Mouse (Mus musculus) heart, adult 18-20 months (tissue): ENCODE data around the gene H2al1h. TPM values are rescaled to one million over a fixed set of nuclear protein-coding genes. Genes with fewer than 3 reads are reported as not detected.

ENCODE experiments used
- total RNA-seq, 2 experiments: library from RNA; stranded (reverse); gene quantifications; 2 replicates each; pipeline ENCODE4 v1.2.3; 2021

Gene H2al1h
- total RNA-seq, 2 experiments from 2014 or later: not detected

Other genes starting within 250 kb of the H2al1h start
- not detected for gene H2al1a, start 22.2 kb upstream of the H2al1h start, total RNA-seq
- not detected for gene H2al1b, start 19.1 kb upstream of the H2al1h start, total RNA-seq
- not detected for gene H2al1c, start 15.8 kb upstream of the H2al1h start, total RNA-seq
- gene H2al1d, start 12.7 kb upstream of the H2al1h start, total RNA-seq: not detected
- not detected for gene H2al1e, start 9.6 kb upstream of the H2al1h start, total RNA-seq
- not detected for gene H2al1f, start 6.3 kb upstream of the H2al1h start, total RNA-seq
- not detected for gene H2al1g, start 3.2 kb upstream of the H2al1h start, total RNA-seq
- gene H2al1i, start 3.2 kb downstream of the H2al1h start, total RNA-seq: not detected
- gene H2al1j, start 6.3 kb downstream of the H2al1h start, total RNA-seq: not detected